In the genomic region with DNA sequence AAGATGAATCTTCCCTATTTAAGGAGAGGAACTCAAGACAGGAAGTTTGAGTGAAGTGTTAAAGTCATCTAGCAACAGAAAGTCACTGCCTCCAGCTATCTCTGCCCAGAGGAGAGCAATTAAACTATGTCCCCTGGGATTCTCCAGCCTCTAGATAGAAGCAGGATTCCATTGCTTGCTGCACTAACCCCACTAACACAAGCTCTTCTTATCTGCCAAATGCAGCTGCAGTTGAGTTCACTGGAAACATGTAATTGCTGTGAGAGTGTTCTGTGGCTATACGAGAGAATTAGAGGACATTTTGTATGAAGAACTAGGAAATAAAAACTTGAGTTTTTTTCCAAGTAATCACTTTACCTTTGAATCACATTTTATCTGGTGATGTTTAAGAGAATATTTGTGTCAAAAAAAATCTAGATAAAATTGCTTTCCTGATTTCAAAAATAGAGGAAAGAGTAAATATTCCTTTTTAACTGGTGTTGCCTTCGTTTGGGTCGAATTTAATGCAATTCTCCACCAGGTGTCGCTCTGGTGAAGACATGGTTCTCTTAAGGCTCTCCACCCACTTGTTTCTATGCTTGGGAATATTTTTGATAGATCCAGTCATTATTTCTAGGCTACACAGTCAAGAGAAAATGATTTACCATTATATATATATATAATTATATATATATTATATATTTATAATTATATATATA, we compare ENCODE assay signal across 9 mouse cellular contexts.
DNase-seq lines count a peak whose midpoint lies in the region; ATAC-seq lines count a peak whose summit lies in the region.
"Had no signal": no experiment of that assay in that cellular context is flagged by ENCODE, and none has a peak within 500 bp of the region (broad histone marks: within the 10 kb centered on the region; RNA-seq: fewer than 3 reads in every experiment).

No protein-coding gene starts in this region.

- H3K27me3 ChIP-seq in neural tube, embryonic 11.5 days (ENCODE audit: control insufficient read depth, insufficient read depth, low read length): no peaks in the 10 kb centered on the region
- no peaks in the 10 kb centered on the region for H3K27me3 ChIP-seq in heart, embryonic 10.5 days (ENCODE audit: insufficient read depth, poor library complexity, severe bottlenecking)

- no peaks in the 10 kb centered on the region for H3K36me3 ChIP-seq in neural tube, embryonic 11.5 days (ENCODE audit: control insufficient read depth, insufficient read depth, low read length)
- H3K36me3 ChIP-seq in heart, embryonic 10.5 days: no peaks in the 10 kb centered on the region

- 53% methylated on average over 4 of the region's 4 CpGs for WGBS in neural tube, embryonic 11.5 days
- WGBS in heart, embryonic 10.5 days: 29% methylated on average over 4 of the region's 4 CpGs

- DNase-seq in cerebellum, postnatal 14 days: peak; percentile 40 to 63
- DNase-seq in cerebellum, adult 11-12 months: no peak
- DNase-seq in neural tube, embryonic 11.5 days (ENCODE audit: low spot score): peak; percentile 29
- DNase-seq in neural tube, embryonic 10.5 days (ENCODE audit: extremely low spot score, low spot score): no peak
- DNase-seq in heart, embryonic 10.5 days (ENCODE audit: low spot score): peak; percentile 77
- peak; percentile 7 to 29 for DNase-seq in lung, adult 18-20 months
- DNase-seq in spleen, adult 12 weeks (ENCODE audit: low spot score): no peak
- DNase-seq in thymus, postnatal 25 days: no peak

- H3K9ac ChIP-seq in neural tube, embryonic 11.5 days (ENCODE audit: low read length): no peak overlapping the region

- H3K4me3 ChIP-seq in neural tube, embryonic 11.5 days (ENCODE audit: low read depth, low read length): no peak overlapping the region
- no peak overlapping the region for H3K4me3 ChIP-seq in heart, embryonic 10.5 days

- ATAC-seq in neural tube, embryonic 11.5 days (ENCODE audit: insufficient read depth, low FRiP score, low TSS enrichment): no peak

- no peak overlapping the region for H3K4me2 ChIP-seq in neural tube, embryonic 11.5 days (ENCODE audit: low read depth)

- no peaks in the 10 kb centered on the region for H3K4me1 ChIP-seq in neural tube, embryonic 11.5 days (ENCODE audit: control insufficient read depth, insufficient read depth, low read length)
- peaks cover 9% of the 10 kb centered on the region for H3K4me1 ChIP-seq in heart, embryonic 10.5 days

- H3K9me3 ChIP-seq in neural tube, embryonic 11.5 days (ENCODE audit: control insufficient read depth, low read length): no peaks in the 10 kb centered on the region
- H3K9me3 ChIP-seq in heart, embryonic 10.5 days: no peaks in the 10 kb centered on the region

- no peak overlapping the region for H3K27ac ChIP-seq in neural tube, embryonic 11.5 days (ENCODE audit: low read depth, low read length)
- H3K27ac ChIP-seq in heart, embryonic 10.5 days: 0 out of 2 replicates have a peak overlapping the region, but pooled peaks have one; percentile 30
- H3K27ac ChIP-seq: macrophage had no signal

Comparison
In these comparisons a context has a peak if more than half of its experiments do, and no peak if none do; other contexts are left out.
1. DNase-seq: peak in cerebellum, postnatal 14 days (2 of 2), neural tube, embryonic 11.5 days (single experiment), heart, embryonic 10.5 days (single experiment) and lung, adult 18-20 months (2 of 2); none in cerebellum, adult 11-12 months (single experiment), neural tube, embryonic 10.5 days (single experiment), spleen, adult 12 weeks (single experiment) and thymus, postnatal 25 days (single experiment).